Mouse (Mus musculus) frontal cortex, adult (tissue): ENCODE data around the gene Fam184a.
"Not testable (repeated sequence)": the region's sequence is repeated elsewhere in the genome, so short reads cannot be mapped to it uniquely, and the experiment has no call there.

ENCODE experiments used
- ATAC-seq: cut with Nextera tagmentation; 2 replicates; pipeline ENCODE4 v1.9.2; 2017; ENCODE audit warnings: mild to moderate bottlenecking, moderate library complexity, mixed read lengths; ENCODE audit not compliant: low TSS enrichment

The Fam184a gene

DNA sequence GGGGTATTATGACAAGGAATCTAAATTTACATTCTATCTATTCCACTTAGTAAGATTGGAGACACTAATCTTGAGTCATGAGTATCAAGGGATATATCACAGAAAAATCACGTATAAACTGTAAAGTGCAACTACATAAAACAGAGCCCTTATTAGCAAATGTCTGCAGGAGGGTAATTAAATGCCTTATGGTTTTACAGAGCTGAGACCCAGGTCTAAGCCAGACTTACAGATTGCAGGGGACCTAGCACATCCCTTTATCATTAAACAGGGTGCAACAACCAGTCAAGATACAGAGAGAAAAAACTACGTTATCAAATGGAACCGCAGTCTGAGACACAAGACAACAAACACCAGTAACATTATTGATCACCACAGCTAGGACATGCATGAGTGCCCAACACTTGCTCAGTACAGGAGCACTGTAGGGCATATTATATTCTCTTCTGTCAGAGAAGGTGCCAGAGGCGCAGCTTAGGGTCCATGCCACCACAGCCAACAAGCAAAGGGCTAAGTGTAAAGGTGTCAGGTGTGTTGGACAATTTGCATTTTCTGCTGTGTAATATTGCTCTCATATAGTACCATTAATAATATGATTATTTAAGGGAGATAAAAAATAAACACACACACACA is 61.9 kb downstream of the Fam184a start:
- no peak for ATAC-seq

DNA sequence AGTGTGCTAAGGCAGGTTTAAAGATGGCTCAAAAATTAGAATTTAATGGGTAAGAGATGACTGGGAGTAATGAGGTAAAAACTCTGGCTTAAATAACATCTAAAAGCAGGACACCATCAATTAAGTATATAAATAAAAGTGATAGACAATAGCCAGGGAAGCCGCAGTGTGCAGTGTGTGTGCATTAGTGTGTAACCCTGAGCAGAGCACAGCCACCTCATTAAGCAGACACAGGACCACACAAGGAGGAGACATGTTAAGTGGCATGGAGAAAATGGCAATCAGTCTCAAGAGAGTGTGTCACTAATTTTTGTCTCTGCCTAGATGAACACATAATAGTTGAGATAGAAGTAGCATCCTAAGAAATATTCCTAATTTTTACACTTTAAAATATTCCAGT is 62.4 kb downstream of the Fam184a start:
- no peak for ATAC-seq

DNA sequence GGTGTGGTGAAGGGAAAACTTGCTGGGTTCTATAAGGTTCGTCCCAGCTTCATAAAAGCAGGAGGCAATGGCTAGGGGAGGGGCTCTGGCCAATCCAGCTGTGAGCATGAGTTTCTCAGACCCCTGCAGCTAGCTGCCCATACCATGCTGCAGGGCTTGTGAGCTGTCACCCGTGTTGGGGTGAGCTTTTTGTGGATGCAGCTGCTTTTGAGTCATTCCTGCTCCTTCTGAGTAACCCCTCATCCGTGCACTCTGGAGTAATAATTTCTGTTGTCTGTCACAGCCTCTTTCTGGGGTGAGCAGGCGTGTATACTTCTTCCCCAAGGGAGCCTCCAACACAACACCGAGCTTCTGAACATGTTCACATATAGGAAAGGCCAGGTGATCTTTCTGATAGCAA is 63.0 kb downstream of the Fam184a start:
- no peak for ATAC-seq

DNA sequence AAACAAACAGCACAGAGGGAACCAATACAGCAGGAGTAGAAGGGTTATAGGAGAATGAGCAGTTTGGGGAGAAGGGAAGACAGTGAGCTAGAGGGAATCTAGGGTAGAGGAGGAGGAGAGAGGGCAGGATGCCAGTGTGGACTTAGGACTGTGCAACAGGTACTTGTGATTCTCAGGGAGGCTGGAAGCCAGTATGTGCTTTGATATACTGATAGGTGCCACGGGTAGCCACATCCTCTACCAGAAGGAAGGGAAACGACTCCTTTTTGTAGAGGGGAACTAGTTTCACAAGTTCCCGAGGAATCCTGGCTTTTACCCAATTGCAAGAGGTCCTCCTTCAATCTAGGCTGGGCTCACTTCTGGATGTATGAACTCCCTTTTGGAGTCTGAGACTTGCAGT is 65.1 kb downstream of the Fam184a start:
- ATAC-seq, result no peak

DNA sequence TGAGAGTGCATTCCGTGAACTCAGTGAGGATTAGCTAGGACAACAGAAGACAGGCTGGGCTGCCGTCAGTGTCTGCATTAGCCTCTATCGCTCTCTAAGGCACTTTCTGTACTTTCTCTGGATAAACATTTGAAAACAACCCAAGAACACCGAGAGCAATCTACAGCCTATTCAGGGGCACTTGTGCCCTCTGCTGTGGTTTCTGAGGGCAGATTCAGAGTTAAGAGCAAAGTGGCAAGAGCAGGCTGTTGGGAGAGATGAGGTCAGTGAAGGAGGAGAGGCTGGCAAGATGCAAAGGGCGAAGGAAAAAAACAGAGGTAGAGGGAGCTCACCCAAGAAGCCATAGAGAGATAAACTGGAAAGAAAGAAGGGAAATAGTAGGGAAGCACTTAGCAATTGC is 67.7 kb downstream of the Fam184a start:
- ATAC-seq, result no peak

DNA sequence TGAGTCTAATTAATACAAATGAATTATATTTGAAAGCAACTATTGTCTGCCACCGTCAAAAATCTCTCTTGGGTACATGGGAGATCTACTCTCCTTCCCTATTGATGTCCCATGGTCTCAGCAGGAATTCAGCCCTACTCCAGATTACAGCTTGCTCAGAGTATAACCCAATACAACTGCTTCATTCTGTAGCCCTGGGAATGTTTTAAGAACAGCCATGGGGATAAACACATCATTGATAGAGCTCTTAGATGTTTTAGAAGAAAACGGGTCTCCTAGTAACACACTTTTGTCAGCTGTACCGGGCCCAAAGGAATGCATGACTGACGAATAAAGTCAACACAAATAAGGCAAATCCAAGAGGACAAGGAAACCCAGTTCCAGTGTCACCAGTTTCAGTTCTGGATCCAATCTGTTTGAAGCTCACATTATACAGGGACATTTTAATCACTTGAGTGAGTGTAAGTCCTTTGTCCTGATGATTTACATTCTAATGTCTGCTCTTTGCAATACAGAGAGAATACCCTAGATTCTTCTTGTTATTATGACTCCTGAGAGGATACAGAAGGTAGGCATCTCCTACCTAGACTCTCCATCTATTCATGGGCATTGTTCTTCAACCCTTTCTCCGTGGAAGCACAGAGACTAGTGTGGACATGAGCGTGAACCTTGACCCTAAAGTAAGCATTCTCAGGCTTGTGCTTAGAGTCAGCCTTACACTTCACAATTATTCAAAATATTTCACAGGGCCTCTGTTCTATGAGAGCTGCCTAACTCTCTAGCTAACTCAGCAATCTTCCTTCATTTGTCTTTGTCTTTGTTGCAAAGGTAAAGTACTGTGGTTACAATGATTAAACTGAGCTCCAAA is 71.0 kb downstream of the Fam184a start:
- ATAC-seq, result 0 out of 2 replicates have a peak, but pooled peaks have one; percentile 34

DNA sequence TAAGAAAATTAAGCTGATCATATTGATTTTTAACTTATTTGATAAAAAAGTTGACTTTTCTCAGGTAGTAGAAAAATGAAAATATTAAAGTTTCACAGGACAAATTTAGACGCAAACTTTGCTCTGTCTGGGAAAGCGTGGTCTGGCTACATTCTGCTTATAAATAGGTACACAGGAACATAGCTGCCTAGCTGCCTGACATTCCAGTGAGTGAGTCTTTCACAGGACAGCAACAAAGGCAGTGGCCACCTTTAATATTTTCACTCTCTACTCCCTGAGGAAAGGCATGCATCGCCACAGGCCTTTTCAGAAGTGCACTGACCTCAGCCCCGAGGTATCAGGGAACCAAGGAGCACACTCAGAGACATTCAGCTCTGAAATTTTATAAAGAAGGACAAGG is 89.1 kb downstream of the Fam184a start:
- ATAC-seq, result no peak

DNA sequence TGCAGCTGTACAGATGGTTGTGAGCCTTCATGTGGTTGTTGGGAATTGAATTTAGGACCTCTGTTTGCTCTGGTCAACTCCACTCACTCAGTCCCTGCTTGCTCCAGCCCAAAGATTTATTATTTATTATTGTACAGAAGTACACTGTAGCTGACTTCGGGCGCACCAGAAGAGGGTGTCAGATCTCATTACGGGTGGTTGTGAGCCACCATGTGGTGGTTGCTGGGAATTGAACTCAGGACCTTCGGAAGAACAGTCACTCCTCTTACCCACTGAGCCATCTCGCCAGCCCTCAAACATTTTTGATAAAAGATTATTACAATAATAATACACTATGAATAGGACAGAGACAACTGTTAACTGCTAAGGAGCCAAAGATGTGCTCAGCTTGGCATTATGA is 96.7 kb downstream of the Fam184a start:
- ATAC-seq, result not testable (repeated sequence)

DNA sequence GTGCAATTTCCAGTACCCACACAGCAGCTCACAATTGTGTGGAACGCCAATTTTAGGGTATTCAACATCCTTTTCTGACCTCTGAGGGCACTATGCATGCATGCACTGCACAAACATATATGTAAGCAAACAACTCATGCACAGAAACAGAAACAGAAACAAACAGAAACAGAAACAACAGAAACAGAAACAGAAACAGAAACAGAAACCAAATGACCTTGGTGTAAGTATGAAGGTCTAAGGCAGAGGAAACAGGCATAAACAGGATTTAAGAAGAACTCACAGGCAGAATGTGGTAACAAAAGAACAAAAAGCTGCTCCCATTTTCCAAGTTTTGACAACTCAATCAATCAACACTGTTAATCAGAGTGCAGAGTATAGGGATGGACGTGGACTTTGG is 100.2 kb downstream of the Fam184a start:
- no peak for ATAC-seq

DNA sequence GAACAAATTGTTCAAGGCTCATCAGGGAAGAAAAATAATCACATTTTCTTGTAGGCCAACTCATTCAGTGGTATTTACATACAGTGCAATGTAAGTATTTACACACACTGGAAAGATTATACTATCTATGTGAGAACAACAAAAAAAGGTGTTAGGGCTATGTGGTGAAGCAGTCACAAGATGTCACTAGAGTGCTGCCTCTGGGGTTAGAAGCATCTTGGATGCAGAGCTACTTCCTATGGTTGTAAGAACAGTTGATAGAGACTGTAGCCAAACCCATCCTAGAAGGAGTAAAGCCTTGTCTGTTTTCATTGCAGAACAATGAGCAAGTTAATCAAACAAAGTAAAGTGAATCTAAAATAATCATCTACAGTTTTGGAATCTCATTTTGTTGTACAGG is 109.4 kb downstream of the Fam184a start:
- ATAC-seq, result peak; percentile 98

DNA sequence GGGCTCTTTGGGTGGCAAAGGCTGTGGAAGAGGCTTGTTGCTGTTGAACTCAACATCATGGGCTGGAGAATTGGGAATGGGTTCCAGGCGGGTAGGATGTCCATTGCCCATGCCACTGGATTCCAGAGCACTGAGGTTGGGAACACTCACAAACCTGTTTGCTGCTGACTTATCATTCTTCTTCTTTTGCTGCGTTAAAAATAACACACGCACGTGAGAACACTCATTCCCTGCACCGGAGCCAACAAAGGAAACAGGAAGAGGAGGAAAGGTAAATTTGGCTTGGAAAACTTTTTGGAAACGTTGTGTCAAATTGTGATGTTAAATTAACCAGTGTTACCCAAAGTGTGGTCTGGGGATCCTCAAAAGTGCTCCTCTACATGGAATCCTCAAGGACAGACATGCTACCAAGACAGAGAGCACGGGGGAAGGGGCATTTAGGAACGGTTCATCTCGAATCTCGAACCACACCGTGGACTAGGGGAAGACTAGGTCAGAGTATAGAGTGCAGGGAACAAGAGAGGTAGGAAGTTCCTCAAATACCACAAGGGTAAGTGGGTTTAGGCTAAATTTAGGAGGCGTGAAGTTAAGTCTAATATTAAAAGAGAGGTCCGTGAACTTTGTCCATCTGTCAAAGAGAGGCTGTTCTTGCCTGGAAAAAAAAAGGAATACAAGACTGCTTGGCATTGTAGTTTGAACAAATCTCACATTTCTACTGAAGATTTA is 115.5 kb downstream of the Fam184a start:
- ATAC-seq, result no peak

DNA sequence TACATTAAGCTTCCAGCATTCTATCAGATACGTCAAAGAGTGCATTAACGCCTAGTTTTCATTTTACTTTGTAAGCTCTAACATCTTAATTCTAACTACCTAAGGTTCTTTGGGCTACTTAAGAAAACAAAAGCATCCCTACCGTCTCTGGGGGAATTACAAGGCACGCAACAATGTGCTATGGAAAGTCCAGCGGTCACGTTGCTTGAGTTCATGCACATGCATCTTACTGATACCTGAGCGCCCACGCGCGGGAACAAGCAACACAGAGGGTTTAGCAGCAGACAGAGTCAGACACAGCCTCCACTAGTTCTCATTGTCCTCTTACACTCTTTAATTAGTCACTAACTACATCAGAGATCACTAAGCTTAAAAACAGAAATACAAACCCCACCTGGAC is 116.8 kb downstream of the Fam184a start:
- no peak for ATAC-seq

DNA sequence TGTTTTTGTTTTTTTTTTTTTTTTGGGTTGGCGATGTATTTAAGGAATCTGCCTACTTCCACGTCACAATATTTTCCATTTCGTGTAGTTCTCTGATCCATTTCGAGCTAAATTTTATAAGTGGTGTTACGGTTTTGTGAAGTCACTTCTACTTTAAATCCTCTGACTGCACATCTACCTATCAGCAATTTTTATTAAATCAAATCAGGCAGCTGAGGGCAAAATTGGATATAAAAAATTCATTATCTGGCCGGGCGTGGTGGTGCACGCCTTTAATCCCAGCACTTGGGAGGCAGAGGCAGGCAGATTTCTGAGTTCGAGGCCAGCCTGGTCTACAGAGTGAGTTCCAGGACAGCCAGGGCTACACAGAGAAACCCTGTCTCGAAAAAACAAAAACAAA is 120.6 kb downstream of the Fam184a start, which contains the start of gene Mcm9:
TSS of gene Mcm9 (minus strand) at position 101 of the 400 bp plus-strand sequence.
- not testable (repeated sequence) for ATAC-seq

DNA sequence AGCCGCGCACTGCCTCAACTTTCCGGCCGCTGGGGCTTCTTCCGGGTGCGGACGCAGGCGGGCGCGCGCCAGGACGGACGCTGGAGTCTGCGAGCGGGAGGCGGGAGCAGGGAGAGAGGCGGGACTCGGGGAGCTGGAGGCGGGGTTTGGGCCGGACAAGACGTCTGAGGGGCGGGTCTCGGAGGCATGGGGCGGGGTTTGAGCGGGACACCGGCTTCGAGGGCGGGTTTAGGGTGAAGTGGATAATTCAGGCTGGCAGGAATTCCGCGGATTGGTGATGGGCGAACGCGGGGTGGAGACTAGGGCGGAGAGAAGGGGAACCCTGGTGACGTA is 121.0 kb downstream of the Fam184a start:
- ATAC-seq, result peak; percentile 96

DNA sequence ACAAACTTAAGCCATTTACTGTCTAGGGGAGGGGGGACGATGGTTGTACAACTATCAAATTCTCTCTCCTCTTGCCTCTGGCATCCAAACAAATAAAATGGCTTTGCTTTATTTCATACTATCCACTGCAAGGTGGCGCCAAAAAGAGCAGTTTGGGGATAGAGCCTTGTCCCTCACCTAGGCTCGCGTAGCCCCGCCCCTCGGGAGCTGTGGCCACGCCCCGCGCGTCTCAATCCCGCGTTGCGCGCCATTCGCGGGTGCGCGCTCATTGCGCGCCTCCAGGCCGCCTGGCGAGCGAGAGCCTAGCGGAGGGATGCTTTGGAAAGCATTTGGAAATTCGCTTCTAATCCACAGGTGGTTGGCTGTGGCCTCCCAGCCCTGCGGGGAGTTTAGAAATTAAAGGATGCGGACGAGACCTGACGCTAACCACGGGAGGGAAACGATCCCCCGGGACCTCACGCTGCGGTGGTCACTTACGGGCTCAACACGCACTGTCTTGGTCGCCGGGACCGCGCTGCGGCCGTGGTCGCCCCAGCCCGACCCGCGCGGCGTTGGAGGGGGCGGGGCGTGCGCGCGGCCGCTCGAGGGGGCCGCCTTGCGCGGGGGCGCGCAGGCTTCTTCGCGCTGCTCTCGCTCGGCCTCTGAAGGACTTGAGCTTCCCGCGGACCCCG is 121.5 kb downstream of the Fam184a start:
- ATAC-seq, result peak; percentile 82

DNA sequence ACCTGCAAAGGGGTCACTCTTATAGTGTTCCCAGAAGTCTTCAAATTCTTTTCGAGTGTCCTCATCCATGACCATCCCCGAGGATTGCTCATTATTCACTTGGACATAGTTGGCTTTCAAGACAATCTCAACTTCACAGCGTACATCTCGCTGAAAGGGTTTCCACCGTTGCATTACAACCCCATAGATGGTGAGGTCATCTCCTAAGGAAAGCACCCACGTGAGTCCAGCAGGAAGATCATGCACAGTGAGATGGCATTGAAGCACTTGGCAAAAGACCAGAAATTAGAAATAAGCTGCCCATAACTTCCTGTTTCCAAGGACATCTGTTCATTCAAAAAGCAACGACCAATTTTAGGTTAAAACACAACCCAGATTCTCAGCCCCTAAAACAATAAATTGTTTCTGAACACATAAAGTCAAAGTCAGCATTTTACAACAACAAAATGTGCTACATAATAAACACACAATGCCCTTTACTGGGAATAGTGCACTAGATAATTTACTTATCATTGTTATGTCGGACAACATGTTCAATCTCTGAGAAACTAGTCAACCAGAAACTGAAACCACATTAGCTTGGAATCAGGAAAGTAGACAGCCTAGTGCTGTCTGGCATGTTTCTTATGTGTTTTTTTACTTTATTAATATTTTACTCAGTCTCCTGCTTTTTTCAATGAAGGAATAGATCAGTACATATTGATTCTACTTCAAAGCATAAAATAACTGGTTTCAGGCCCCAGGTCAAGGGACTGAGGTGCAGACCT is 134.9 kb downstream of the Fam184a start:
- no peak for ATAC-seq

DNA sequence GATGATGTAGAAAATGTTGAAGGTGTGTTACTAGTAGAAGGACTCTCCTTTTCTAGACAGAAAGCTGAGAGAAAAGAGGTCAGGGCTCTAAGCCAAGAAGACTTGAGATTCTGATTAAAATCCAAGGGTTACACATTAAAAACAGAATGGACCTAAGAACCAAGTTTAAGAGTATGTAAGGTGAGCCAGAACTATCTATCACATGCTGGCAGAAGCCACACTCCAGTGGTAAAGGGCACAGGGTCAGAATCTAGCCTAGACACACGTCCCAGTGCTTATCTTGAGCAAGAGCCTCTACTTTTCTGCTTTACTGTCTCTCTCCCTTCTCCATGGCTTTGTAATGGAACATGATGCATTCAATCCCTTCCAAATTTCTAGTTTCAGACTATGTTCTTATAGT is 137.0 kb downstream of the Fam184a start:
- no peak for ATAC-seq

DNA sequence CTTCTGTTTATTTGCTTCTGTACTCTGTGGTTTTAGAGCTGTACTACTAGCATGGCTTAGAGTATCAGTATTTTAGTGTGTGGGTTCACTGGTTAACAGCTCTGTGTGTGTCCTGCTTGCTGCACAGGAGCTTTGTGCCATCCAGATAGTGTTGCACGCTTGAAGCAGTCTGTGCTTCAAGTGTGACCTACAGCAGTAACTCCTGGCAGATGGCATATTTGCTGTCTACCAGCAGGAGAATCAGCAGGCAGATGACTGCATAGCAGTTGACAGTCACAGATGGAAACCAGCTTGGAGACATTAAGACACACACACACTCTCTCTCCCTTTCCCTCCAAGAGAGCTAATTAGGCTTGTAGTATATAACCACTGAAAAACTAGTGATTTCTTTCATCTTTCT is 138.8 kb downstream of the Fam184a start:
- ATAC-seq, result peak; percentile 86

DNA sequence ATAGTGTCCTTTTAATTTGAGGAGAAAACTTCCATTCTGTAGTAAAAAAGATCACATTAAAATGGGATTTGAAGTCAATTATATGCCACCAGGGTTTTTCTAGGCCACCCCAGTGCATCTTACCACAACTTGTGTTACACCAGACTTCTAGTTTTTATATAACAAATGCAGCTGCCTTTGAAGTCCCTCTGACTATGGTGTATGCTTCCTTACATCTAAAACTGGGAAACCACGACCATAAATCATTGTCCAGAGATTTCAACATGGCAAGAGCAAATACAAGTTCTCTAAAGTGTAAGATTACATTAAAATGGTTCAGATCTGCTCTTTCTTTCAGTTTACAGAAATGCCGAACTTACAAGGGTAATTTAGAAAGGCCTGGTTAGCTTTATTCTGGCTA is 142.6 kb downstream of the Fam184a start:
- no peak for ATAC-seq

DNA sequence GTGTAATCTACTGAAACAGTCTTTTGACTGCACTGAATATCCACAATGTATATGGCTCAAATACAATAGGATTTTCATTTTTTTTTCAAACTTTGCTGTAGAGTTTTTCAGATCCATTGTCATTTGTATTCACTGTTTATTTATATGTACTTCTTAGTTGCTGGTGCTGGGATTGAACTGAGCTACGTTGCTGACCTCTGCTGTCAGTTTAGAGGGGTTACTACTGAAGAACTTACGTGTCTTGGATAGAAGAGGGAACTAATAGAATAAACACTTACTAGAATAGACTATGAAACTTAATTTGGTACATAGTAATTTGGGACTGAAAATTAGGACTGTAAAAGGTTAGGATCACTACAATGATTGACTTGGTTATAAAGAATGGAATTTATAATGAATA is 145.6 kb downstream of the Fam184a start:
- ATAC-seq, result no peak

DNA sequence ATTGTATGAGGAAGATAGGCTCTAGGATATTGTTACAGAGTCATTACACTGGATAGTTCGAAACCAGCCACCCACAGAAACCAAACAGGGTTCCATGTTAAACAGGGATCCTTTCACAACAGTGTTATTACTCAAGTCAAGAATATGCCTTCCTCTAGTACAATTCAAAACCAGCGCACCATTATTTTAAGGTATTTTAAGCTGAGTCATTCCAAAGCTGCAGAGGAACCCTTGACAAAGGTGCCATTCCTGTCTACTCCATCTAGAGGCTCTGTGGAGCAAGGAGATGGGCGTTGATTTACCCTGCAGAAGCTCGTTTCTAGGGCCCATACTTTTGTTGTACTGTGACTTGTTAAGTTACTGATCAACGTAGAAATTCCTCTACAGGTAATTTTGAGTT is 152.1 kb downstream of the Fam184a start:
- no peak for ATAC-seq
